Mouse (Mus musculus): ENCODE results near the gene Pde9a. TPM values are rescaled to one million over a fixed set of nuclear protein-coding genes. Genes with fewer than 3 reads are reported as not detected.
A peak's percentile ranks its signal among the peaks of the same experiment; 100 is the strongest.

The Pde9a gene
- total and polyA plus RNA-seq, 3 experiments, result 0.56 TPM; not detected in 2

GRCm38 (mm10) chr17:31500416-31500815 lies 114.4 kb downstream of the Pde9a start:
- no peak for DNase-seq (ENCODE audit: low read depth, low spot score)
- TF ChIP-seq POLR2AphosphoS2 (IDR thresholded peaks at IDR 0.05; ENCODE audit: low read length), result no peak
- H3K36me3 ChIP-seq (ENCODE audit: control insufficient read depth in 1 of 2, insufficient read depth in 2 of 2, low read length in 2 of 2), result peaks cover 0 to 9% of the 10 kb centered on the region in 2 experiments; a peak in 2 of 4 replicates
- H3K27ac ChIP-seq (ENCODE audit: control insufficient read depth, low read depth, low read length), result no peak overlapping the region
- H3K9me3 ChIP-seq (replicated peaks; ENCODE audit: insufficient read depth, low read length), result no peaks in the 10 kb centered on the region
- no peaks in the 10 kb centered on the region for H3K4me1 ChIP-seq (ENCODE audit: control insufficient read depth in 1 of 2, insufficient read depth in 2 of 2, low read length in 2 of 2)
- H3K79me2 ChIP-seq (ENCODE audit: control insufficient read depth, insufficient read depth, low read length, poor library complexity), result peaks cover 2% of the 10 kb centered on the region; the same call in 1 of the 2 replicates
- H3K4me3 ChIP-seq (ENCODE audit: control insufficient read depth in 1 of 2, insufficient read depth in 1 of 2, low read depth in 2 of 2, low read length in 2 of 2), result no peak overlapping the region
- no peak overlapping the region for H3K9ac ChIP-seq (ENCODE audit: control insufficient read depth, low read depth, low read length, poor library complexity, severe bottlenecking)
- H3K27me3 ChIP-seq (ENCODE audit: control insufficient read depth in 1 of 2, insufficient read depth in 2 of 2, low read length in 2 of 2), result no peaks in the 10 kb centered on the region

DNA sequence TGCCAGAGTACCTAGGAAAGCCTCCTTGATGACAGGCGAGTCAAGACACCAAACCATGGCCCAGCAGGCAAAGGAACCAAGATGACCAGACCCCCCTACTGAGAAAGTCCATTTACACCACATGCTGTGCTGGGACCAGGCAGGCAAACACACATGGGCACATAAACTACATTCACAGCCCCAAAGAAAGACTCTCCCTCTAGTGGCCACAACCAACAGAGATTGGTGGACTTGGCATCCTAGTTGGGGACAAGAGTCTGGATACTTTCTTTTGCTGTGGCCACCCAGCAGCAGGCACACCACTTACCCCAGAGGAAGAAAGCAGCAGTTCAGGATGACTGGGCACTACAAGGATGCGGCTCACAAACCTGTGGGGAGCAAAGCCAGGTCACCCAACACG lies 114.9 kb downstream of the Pde9a start:
- peaks cover 2% of the 10 kb centered on the region; the same call in 1 of the 2 replicates for H3K79me2 ChIP-seq (ENCODE audit: control insufficient read depth, insufficient read depth, low read length, poor library complexity)
- no peak overlapping the region for H3K9ac ChIP-seq (ENCODE audit: control insufficient read depth, low read depth, low read length, poor library complexity, severe bottlenecking)
- no peaks in the 10 kb centered on the region for H3K9me3 ChIP-seq (replicated peaks; ENCODE audit: insufficient read depth, low read length)
- no peaks in the 10 kb centered on the region for H3K27me3 ChIP-seq (ENCODE audit: control insufficient read depth in 1 of 2, insufficient read depth in 2 of 2, low read length in 2 of 2)
- no peak for TF ChIP-seq POLR2AphosphoS2 (IDR thresholded peaks at IDR 0.05; ENCODE audit: low read length)
- TF ChIP-seq E2F4 (IDR thresholded peaks at IDR 0.05; ENCODE audit: borderline replicate concordance, low read depth, low read length), result no peak
- TF ChIP-seq CTCF (IDR thresholded peaks at IDR 0.05 in 2 of 3, conservative IDR thresholded peaks at IDR 0.05 in 1 of 3; ENCODE audit: control insufficient read depth in 1 of 3, insufficient read depth in 1 of 3, low read depth in 2 of 3, low read length in 3 of 3, poor library complexity in 1 of 3, severe bottlenecking in 1 of 3), result peak in 1 of 3 experiments; percentile 9; a peak in 2 of 6 replicates
- no peak for TF ChIP-seq ZKSCAN1 (IDR thresholded peaks at IDR 0.05; ENCODE audit: low read depth, low read length)
- peaks cover 0 to 9% of the 10 kb centered on the region in 2 experiments; a peak in 2 of 4 replicates for H3K36me3 ChIP-seq (ENCODE audit: control insufficient read depth in 1 of 2, insufficient read depth in 2 of 2, low read length in 2 of 2)
- H3K27ac ChIP-seq (ENCODE audit: control insufficient read depth, low read depth, low read length), result no peak overlapping the region
- H3K4me1 ChIP-seq (ENCODE audit: control insufficient read depth in 1 of 2, insufficient read depth in 2 of 2, low read length in 2 of 2), result no peaks in the 10 kb centered on the region
- no peak overlapping the region for H3K4me3 ChIP-seq (ENCODE audit: control insufficient read depth in 1 of 2, insufficient read depth in 1 of 2, low read depth in 2 of 2, low read length in 2 of 2)
- no peak for DNase-seq (ENCODE audit: low read depth, low spot score)

DNA sequence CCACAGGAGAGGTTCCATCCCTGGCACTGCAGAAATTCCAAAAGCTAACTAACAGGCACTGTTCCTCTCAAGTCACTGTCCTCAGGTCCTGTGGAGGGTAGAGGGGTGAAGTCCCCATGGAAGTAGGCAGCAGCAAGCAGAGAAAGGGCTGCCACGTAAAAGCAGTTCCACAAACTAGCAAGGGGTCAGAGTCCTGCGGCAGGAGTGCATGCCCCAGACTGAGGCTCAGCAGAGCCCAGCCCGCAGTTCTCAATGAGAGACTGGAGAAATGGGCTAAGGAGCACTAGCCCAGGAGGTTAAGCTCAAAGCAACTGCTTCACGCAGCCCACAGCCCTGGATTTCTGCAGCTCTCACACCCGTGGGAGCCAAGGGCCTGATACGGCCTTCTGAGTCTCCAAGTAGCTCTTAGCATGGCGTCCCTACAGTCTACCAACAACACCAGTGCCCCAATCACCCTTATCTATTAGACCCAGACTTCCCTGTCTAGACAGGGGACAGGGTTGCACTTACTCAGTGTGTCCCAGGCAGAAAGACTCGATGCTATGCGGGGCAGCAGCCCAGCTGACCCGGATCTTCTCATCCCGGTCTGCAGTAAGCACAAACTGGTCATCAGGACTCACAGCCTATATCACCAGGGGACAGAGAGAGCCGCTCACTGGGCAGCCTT lies 116.4 kb downstream of the Pde9a start:
- Histone ChIP-seq H3K36me3 (ENCODE audit: control insufficient read depth in 1 of 2, insufficient read depth in 2 of 2, low read length in 2 of 2) (peaks cover 0 to 9% of the 10 kb centered on the region in 2 experiments; a peak in 2 of 4 replicates), H3K9me3 (replicated peaks; ENCODE audit: insufficient read depth, low read length) (no peaks in the 10 kb centered on the region), H3K9ac (ENCODE audit: control insufficient read depth, low read depth, low read length, poor library complexity, severe bottlenecking) (no peak overlapping the region), H3K4me1 (ENCODE audit: control insufficient read depth in 1 of 2, insufficient read depth in 2 of 2, low read length in 2 of 2) (no peaks in the 10 kb centered on the region), H3K4me3 (ENCODE audit: control insufficient read depth in 1 of 2, insufficient read depth in 1 of 2, low read depth in 2 of 2, low read length in 2 of 2) (no peak overlapping the region), H3K27me3 (ENCODE audit: control insufficient read depth in 1 of 2, insufficient read depth in 2 of 2, low read length in 2 of 2) (no peaks in the 10 kb centered on the region), H3K79me2 (ENCODE audit: control insufficient read depth, insufficient read depth, low read length, poor library complexity) (peaks cover 7% of the 10 kb centered on the region; the same call in 1 of the 2 replicates), H3K27ac (ENCODE audit: control insufficient read depth, low read depth, low read length) (no peak overlapping the region)
- peak; percentile 52 for DNase-seq (ENCODE audit: low read depth, low spot score)
- TF ChIP-seq MAZ (IDR thresholded peaks at IDR 0.05; ENCODE audit: low read depth, low read length) (no peak), SIN3A (IDR thresholded peaks at IDR 0.05; ENCODE audit: low read length) (no peak), POLR2AphosphoS2 (IDR thresholded peaks at IDR 0.05; ENCODE audit: low read length) (no peak), E2F4 (IDR thresholded peaks at IDR 0.05; ENCODE audit: borderline replicate concordance, low read depth, low read length) (no peak), ZKSCAN1 (IDR thresholded peaks at IDR 0.05; ENCODE audit: low read depth, low read length) (no peak), TAL1 (IDR thresholded peaks at IDR 0.05; ENCODE audit: low read length) (peak; percentile 73), RAD21 (IDR thresholded peaks at IDR 0.05; ENCODE audit: low read depth, low read length) (no peak), USF1 (IDR thresholded peaks at IDR 0.05; ENCODE audit: low read depth, low read length) (no peak), MAFK (IDR thresholded peaks at IDR 0.05; ENCODE audit: borderline replicate concordance, low read depth, low read length) (no peak), GABPA (IDR thresholded peaks at IDR 0.05; ENCODE audit: low read depth, low read length) (no peak), HCFC1 (IDR thresholded peaks at IDR 0.05; ENCODE audit: low read depth, low read length) (no peak), GATA1 (IDR thresholded peaks at IDR 0.05; ENCODE audit: low read depth, low read length) (peak; percentile 39; the same call in 1 of the 2 replicates)
